Mouse (Mus musculus) ovary, postnatal 10 days (tissue): ENCODE measurements around the gene Mpp4.

Experiments
- DNase-seq: peaks from one replicate; pipeline ENCODE4 v3.0.0; 2022; ENCODE audit warnings: low spot score

Mpp4 gene

GRCm38 (mm10) chr1:59167654-59168425 lies 4.7 kb upstream of the Mpp4 start:
- DNase-seq, result no peak

GRCm38 (mm10) chr1:59166232-59166905 lies 3.2 kb upstream of the Mpp4 start:
- DNase-seq, result no peak

GRCm38 (mm10) chr1:59163918-59164317 lies 729 bp upstream of the Mpp4 start:
- no peak for DNase-seq

GRCm38 (mm10) chr1:59162309-59163024 lies 722 bp downstream of the Mpp4 start:
- no peak for DNase-seq

- no peak for DNase-seq
These were observed 1.8 kb downstream of the Mpp4 start for GRCm38 (mm10) chr1:59161396-59161795.

GRCm38 (mm10) chr1:59160871-59161270 lies 2.3 kb downstream of the Mpp4 start:
- DNase-seq, result no peak

GRCm38 (mm10) chr1:59159136-59159535 lies 4.1 kb downstream of the Mpp4 start:
- DNase-seq, result no peak

- no peak for DNase-seq
These were observed 4.7 kb downstream of the Mpp4 start for GRCm38 (mm10) chr1:59158498-59158897.

GRCm38 (mm10) chr1:59157846-59158245 lies 5.3 kb downstream of the Mpp4 start:
- no peak for DNase-seq

GRCm38 (mm10) chr1:59152346-59152745 lies 10.8 kb downstream of the Mpp4 start:
- DNase-seq, result no peak

- no peak for DNase-seq
These were observed 12.6 kb downstream of the Mpp4 start for GRCm38 (mm10) chr1:59150542-59150941.

GRCm38 (mm10) chr1:59144543-59144942 lies 18.6 kb downstream of the Mpp4 start:
- no peak for DNase-seq

GRCm38 (mm10) chr1:59142809-59143208 lies 20.4 kb downstream of the Mpp4 start:
- peak; percentile 7 for DNase-seq

GRCm38 (mm10) chr1:59134419-59134818 lies 28.8 kb downstream of the Mpp4 start:
- no peak for DNase-seq

- DNase-seq, result no peak
These were observed 34.3 kb downstream of the Mpp4 start for GRCm38 (mm10) chr1:59128879-59129278.

GRCm38 (mm10) chr1:59125558-59125957 lies 37.6 kb downstream of the Mpp4 start:
- DNase-seq, result no peak

- DNase-seq, result peak; percentile 88
These were observed 43.3 kb downstream of the Mpp4 start, which contains the start of gene Tmem237 for GRCm38 (mm10) chr1:59119720-59120457. Tmem237 (minus strand) TSS chr1:59120408.

GRCm38 (mm10) chr1:59110524-59110923 lies 52.7 kb downstream of the Mpp4 start:
- DNase-seq, result no peak

- DNase-seq, result no peak
These were observed 61.1 kb downstream of the Mpp4 start for GRCm38 (mm10) chr1:59102071-59102470.

GRCm38 (mm10) chr1:59101020-59101419 lies 62.2 kb downstream of the Mpp4 start:
- DNase-seq, result no peak

GRCm38 (mm10) chr1:59094705-59095104 lies 68.5 kb downstream of the Mpp4 start, which contains the start of gene C2cd6:
C2cd6 (minus strand) TSS chr1:59094900.
- no peak for DNase-seq
